Mouse (Mus musculus): ENCODE data around the gene Adarb1.

Gene Adarb1

GRCm38 (mm10) chr10:77260166-77260875 lies 157.7 kb downstream of the Adarb1 start:
- DNase-seq (ENCODE audit: low read depth), result no peak

- DNase-seq (ENCODE audit: low read depth), result peak; percentile 100
Measured at GRCm38 (mm10) chr10:77258704-77259621, 159.1 kb downstream of the Adarb1 start, which contains the start of gene Pofut2. Gene Pofut2 (plus strand): TSS chr10:77259218.

GRCm38 (mm10) chr10:77258041-77258590 lies 160.0 kb downstream of the Adarb1 start:
- DNase-seq (ENCODE audit: low read depth), result peak; percentile 25

GRCm38 (mm10) chr10:77255676-77256075 lies 162.4 kb downstream of the Adarb1 start:
- DNase-seq (ENCODE audit: low read depth), result no peak

- DNase-seq (ENCODE audit: low read depth), result no peak
Measured at GRCm38 (mm10) chr10:77255231-77255630, 162.8 kb downstream of the Adarb1 start.

GRCm38 (mm10) chr10:77252790-77253189 lies 165.3 kb downstream of the Adarb1 start:
- peak; percentile 81 for DNase-seq (ENCODE audit: low read depth)

- DNase-seq (ENCODE audit: low read depth), result no peak
Measured at GRCm38 (mm10) chr10:77251784-77252539, 166.1 kb downstream of the Adarb1 start.

- DNase-seq (ENCODE audit: low read depth), result no peak
Measured at GRCm38 (mm10) chr10:77251223-77251783, 166.8 kb downstream of the Adarb1 start.

GRCm38 (mm10) chr10:77247707-77248106 lies 170.4 kb downstream of the Adarb1 start:
- no peak for DNase-seq (ENCODE audit: low read depth)

- no peak for DNase-seq (ENCODE audit: low read depth)
Measured at GRCm38 (mm10) chr10:77247048-77247447, 171.0 kb downstream of the Adarb1 start.

- no peak for DNase-seq (ENCODE audit: low read depth)
Measured at GRCm38 (mm10) chr10:77244777-77245176, 173.3 kb downstream of the Adarb1 start.

- DNase-seq (ENCODE audit: low read depth), result no peak
Measured at GRCm38 (mm10) chr10:77243572-77244161, 174.4 kb downstream of the Adarb1 start.

GRCm38 (mm10) chr10:77242871-77243270 lies 175.2 kb downstream of the Adarb1 start:
- DNase-seq (ENCODE audit: low read depth), result no peak

- no peak for DNase-seq (ENCODE audit: low read depth)
Measured at GRCm38 (mm10) chr10:77242396-77242795, 175.7 kb downstream of the Adarb1 start.

- no peak for DNase-seq (ENCODE audit: low read depth)
Measured at GRCm38 (mm10) chr10:77240764-77241163, 177.3 kb downstream of the Adarb1 start.
